Mouse (Mus musculus) neural tube, embryonic 15.5 days (tissue): ENCODE results near the gene Ptgds. TPM values are rescaled to one million over a fixed set of nuclear protein-coding genes. Genes with fewer than 3 reads are reported as not detected.

ENCODE experiments used
- ATAC-seq: fragments of 200-750 bp; cut with Nextera tagmentation; 2 replicates; pipeline ENCODE4 v1.8.0; 2017; ENCODE audit warnings: mild to moderate bottlenecking, moderate TSS enrichment, moderate library complexity; ENCODE audit not compliant: low FRiP score
- H3K27ac ChIP-seq: fragments of 300-500 bp; sonication (generic); replicated peaks from 2 replicates; pipeline ENCODE4 v1.5.1; 2015; ENCODE audit warnings: mild to moderate bottlenecking, inconsistent platforms
- H3K27me3 ChIP-seq: fragments of 300-500 bp; sonication (generic); replicated peaks from 2 replicates; pipeline ENCODE4 v1.6.1; 2015; ENCODE audit warnings: inconsistent platforms
- H3K36me3 ChIP-seq: fragments of 300-500 bp; sonication (generic); 2 replicates; pipeline ENCODE4 v1.6.1; 2015; ENCODE audit warnings: inconsistent platforms
- H3K4me1 ChIP-seq: fragments of 300-500 bp; sonication (generic); 2 replicates; pipeline ENCODE4 v1.6.1; 2015; ENCODE audit warnings: inconsistent platforms
- H3K4me2 ChIP-seq: fragments of 300-500 bp; sonication (generic); 2 replicates; pipeline ENCODE4 v1.6.1; 2015; ENCODE audit warnings: inconsistent platforms, mild to moderate bottlenecking, moderate library complexity
- H3K4me3 ChIP-seq: fragments of 300-500 bp; sonication (generic); replicated peaks from 2 replicates; pipeline ENCODE4 v1.5.1; 2015; ENCODE audit warnings: mild to moderate bottlenecking, inconsistent platforms
- H3K9ac ChIP-seq: fragments of 300-500 bp; sonication (generic); replicated peaks from 2 replicates; pipeline ENCODE4 v1.6.1; 2015; ENCODE audit warnings: mild to moderate bottlenecking, inconsistent platforms
- H3K9me3 ChIP-seq: fragments of 300-500 bp; sonication (generic); replicated peaks from 2 replicates; pipeline ENCODE4 v1.6.1; 2016; ENCODE audit warnings: inconsistent platforms
- WGBS: fragments of 180-500 bp; shearing (Covaris S2); methylation state at CpG from one replicate; pipeline ENCODE4 v1.1.7; 2015; ENCODE audit warnings: mixed read lengths; 5-methylcytosine and 5-hydroxymethylcytosine counted together
- polyA plus RNA-seq: library from polyadenylated mRNA; unstranded; fragments of >200 nt; fragmentation: Nextera tagmentation; extraction: Ambion mirVana; gene quantifications from 2 replicates; pipeline ENCODE4 v1.2.1, GENCODE M21; 2015

Ptgds gene
- polyA plus RNA-seq, 1 experiment from 2014 or later, result 116 TPM

DNA sequence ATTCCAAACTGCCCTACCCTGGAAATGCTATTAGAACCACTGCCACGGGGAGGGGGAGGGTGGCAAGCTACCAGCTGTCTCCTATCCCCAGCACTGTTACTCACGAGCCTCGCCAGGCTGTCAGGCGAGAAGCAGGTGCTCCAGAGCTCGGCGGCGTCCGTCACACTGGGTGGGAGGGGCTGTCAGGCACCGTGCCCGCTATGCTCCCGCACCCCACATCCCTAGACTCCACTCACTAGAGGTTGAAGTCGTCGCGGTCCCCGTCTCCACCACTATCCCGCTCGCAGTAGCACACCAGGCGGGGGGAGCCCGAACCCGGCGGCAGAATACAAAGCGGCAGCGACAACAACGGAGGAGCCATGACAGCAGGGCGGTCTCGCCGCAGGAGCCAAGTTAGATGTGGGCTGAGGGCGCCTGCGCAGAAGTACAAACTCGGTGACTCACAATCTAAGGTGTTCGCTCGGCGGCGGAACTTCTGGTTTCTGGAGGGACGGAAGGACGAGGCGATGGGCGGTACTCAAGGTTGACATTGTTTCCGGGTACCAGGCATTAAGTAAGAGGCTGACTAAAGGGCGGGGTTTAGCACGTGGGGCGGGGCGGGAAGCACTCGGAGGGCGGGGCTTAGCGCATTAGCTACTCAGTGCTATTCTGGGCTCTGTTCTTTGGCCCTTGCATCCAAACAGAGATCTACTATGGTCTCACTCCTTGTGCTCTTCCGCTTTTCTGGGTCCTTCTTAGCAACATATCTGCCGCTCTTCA is 9.1 kb downstream of the Ptgds start, which contains the start of gene Paxx:
TSS of gene Paxx (minus strand) at position 544 of the 759 bp plus-strand sequence.
- no peaks in the 10 kb centered on the region for H3K27me3 ChIP-seq
- peak within 1 kb of the TSS; percentile 90 for H3K4me2 ChIP-seq
- H3K27ac ChIP-seq, result peak within 1 kb of the TSS; percentile 97
- H3K36me3 ChIP-seq, result peaks cover 13% of the 10 kb centered on the region
- under 1% methylated on average over 48 of the region's 48 CpGs for WGBS
- H3K4me3 ChIP-seq, result peak within 1 kb of the TSS; percentile 83
- no peaks in the 10 kb centered on the region for H3K9me3 ChIP-seq
- peaks cover 26% of the 10 kb centered on the region for H3K4me1 ChIP-seq
- peak; percentile 91 for ATAC-seq
- peak within 1 kb of the TSS; percentile 78 for H3K9ac ChIP-seq

DNA sequence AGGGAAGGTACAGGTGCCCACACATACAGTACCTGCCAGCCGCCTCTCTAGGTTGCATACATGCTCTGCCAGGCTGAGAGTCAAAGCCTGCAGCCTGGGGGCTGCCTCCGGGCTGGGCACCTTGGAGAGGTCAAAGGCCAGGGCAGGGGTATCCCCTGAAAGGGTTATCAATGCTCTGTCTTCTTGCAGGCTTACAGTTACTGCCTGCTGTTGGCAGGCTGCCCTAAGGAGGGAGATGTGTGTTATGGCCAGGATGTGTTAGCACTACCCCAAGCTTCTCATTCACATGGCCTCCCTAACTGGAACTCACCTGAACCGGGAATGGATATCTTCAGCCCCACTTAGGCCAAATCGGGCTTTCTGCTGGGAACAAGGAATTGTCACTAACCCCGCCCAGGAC is 9.7 kb downstream of the Ptgds start:
- H3K9me3 ChIP-seq, result no peaks in the 10 kb centered on the region
- H3K9ac ChIP-seq, result peak overlapping the region; percentile 78
- peak overlapping the region; percentile 97 for H3K27ac ChIP-seq
- peak; percentile 21 for ATAC-seq
- H3K4me2 ChIP-seq, result peak overlapping the region; percentile 90
- WGBS, result 31% methylated on average over 5 of the region's 5 CpGs
- H3K36me3 ChIP-seq, result peaks cover 13% of the 10 kb centered on the region
- peaks cover 26% of the 10 kb centered on the region for H3K4me1 ChIP-seq
- no peaks in the 10 kb centered on the region for H3K27me3 ChIP-seq
- peak overlapping the region; percentile 83 for H3K4me3 ChIP-seq

DNA sequence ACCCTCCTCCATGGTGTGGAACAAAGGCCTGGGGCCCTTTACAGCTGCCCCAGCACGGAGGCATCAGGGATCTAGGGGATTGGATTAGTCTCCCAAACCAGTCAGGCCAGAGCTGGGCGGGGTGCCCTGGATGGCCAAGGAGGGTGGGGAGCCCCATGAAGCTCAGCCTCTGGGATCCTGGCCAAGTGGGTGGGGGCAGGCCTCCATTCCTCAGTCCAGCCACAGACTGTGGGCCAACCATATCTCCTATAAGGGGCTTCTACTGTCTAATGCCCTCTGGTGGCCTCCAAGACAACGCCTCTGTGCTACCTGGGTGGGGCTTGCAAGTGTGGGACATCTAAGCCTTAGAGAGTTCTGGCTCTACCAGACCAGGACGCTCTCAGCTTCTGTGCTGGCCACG is 10.9 kb downstream of the Ptgds start:
- ATAC-seq, result no peak
- peak overlapping the region; percentile 90 for H3K4me2 ChIP-seq
- 80% methylated on average over 5 of the region's 5 CpGs for WGBS
- no peak overlapping the region; the same call in 1 of the 2 replicates for H3K4me3 ChIP-seq
- H3K36me3 ChIP-seq, result peaks cover 13% of the 10 kb centered on the region
- no peaks in the 10 kb centered on the region for H3K27me3 ChIP-seq
- no peaks in the 10 kb centered on the region for H3K9me3 ChIP-seq
- H3K4me1 ChIP-seq, result peaks cover 26% of the 10 kb centered on the region
- no peak overlapping the region for H3K27ac ChIP-seq
- H3K9ac ChIP-seq, result 0 out of 2 replicates have a peak overlapping the region, but pooled peaks have one; percentile 78

DNA sequence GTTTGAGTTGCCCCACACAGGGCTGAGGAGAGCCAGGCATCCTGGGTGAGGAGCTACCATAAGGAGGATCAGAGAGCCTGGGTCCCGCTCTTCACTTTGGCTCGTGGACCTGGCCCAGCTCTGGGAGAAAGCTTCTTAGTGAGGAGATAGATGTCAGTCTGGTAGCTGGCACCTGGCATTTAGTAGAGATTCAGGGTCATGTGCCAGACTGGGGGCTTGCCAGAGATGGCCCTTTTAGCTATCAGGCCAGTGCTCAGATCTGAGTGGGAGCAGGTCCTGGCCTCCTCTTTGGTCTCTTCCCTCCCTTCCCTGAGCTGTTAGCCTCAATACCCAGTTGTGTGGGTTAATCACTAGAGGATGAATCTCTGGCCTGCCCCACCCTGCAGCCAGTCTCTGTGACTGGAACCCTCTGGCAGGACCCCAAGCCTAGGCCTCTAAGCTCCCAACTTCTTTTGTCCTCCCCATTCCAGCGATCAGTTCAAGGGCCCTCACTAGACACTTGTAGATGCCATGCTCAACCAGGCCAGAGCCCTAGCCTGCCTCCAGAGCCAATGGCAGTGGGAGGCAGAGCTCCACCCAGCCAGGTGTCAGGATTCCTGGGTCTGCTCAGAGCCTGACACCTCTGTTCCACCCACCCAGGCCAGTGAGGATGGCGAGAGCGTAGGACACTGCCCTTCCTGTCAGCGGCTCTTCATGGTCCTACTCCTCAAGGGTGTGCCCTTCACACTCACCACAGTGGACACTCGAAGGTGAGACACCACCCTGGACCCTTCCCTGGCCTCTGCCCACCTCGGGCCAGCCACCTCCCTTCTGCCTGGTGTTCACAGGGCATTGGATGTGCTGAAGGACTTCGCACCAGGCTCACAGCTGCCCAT is 12.6 kb downstream of the Ptgds start:
- H3K4me3 ChIP-seq, result no peak overlapping the region
- peaks cover 26% of the 10 kb centered on the region for H3K4me1 ChIP-seq
- H3K4me2 ChIP-seq, result no peak overlapping the region
- ATAC-seq, result no peak
- no peak overlapping the region for H3K27ac ChIP-seq
- 88% methylated on average over 9 of the region's 9 CpGs for WGBS
- H3K9me3 ChIP-seq, result no peaks in the 10 kb centered on the region
- peaks cover 13% of the 10 kb centered on the region for H3K36me3 ChIP-seq
- no peaks in the 10 kb centered on the region for H3K27me3 ChIP-seq
- H3K9ac ChIP-seq, result no peak overlapping the region

DNA sequence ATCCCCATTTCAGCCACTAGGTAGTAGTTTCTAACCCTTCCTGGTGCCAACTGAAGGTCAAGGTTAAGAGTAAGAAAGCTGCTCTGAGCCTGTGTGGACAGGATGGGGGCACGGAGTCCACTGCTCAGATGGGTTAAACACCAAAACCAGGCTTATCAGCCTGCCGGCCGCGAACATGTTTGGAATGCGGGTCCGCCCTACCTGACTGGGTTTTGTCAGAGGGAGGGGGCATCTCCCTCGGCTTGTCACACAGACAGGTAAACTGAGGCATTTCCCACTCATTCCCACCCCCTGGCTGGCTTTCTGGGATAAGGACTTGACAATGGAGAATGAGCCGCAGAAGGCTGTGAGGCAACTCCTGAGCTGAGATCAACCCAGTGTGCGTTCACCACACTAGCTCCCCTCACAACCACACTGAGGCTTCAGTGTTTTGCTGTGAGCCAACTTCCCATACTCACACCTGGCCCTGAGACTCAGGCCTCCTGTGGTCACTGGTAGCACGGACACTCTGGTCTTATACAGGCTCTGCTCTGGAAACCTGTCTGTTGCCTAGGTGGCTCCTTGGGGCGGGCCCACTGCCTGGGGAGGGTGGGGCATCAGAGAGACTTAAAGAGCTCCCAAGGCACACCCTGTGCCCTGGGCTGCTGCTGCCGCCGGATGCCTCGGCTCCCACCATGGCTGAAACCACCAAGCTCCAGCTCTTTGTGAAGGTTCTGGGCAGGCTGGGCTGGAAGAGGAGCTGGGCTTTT is 13.5 kb downstream of the Ptgds start, which contains the start of gene Clic3:
TSS of gene Clic3 (plus strand) at position 634 of the 749 bp plus-strand sequence.
- Histone ChIP-seq H3K9ac (no peak within 1 kb of the TSS), H3K27ac (no peak within 1 kb of the TSS), H3K4me1 (peaks cover 20% of the 10 kb centered on the region), H3K27me3 (no peaks in the 10 kb centered on the region), H3K36me3 (peaks cover 13% of the 10 kb centered on the region), H3K9me3 (no peaks in the 10 kb centered on the region), H3K4me2 (no peak within 1 kb of the TSS), H3K4me3 (no peak within 1 kb of the TSS)
- no peak for ATAC-seq
- WGBS, result 69% methylated on average over 14 of the region's 14 CpGs

DNA sequence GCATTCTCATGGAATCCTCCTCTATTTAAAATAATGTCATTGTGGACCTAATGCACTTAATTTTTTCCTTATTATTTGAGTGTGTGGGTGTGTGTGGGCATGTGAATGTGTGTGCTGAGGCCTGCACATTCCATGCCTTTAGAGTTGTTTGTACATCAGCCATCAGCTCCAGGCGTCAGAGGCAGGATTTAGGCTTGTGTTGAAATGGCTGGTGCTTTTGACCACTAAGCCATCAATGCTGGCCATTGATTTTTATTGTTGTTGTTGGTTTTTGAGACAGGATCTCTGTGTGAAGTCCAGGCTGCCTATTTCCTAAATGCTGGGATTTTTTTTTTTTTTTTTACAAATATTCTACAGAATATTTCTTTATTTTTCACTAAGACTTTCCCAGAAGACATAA is 16.9 kb downstream of the Ptgds start:
- no peak for ATAC-seq
- no peak overlapping the region for H3K9ac ChIP-seq
- H3K4me1 ChIP-seq, result no peaks in the 10 kb centered on the region
- 43% methylated on average over 1 of the region's 1 CpGs for WGBS
- H3K27ac ChIP-seq, result no peak overlapping the region
- H3K27me3 ChIP-seq, result no peaks in the 10 kb centered on the region
- H3K4me3 ChIP-seq, result no peak overlapping the region
- H3K9me3 ChIP-seq, result no peaks in the 10 kb centered on the region
- no peak overlapping the region for H3K4me2 ChIP-seq
- H3K36me3 ChIP-seq, result peaks cover 13% of the 10 kb centered on the region

DNA sequence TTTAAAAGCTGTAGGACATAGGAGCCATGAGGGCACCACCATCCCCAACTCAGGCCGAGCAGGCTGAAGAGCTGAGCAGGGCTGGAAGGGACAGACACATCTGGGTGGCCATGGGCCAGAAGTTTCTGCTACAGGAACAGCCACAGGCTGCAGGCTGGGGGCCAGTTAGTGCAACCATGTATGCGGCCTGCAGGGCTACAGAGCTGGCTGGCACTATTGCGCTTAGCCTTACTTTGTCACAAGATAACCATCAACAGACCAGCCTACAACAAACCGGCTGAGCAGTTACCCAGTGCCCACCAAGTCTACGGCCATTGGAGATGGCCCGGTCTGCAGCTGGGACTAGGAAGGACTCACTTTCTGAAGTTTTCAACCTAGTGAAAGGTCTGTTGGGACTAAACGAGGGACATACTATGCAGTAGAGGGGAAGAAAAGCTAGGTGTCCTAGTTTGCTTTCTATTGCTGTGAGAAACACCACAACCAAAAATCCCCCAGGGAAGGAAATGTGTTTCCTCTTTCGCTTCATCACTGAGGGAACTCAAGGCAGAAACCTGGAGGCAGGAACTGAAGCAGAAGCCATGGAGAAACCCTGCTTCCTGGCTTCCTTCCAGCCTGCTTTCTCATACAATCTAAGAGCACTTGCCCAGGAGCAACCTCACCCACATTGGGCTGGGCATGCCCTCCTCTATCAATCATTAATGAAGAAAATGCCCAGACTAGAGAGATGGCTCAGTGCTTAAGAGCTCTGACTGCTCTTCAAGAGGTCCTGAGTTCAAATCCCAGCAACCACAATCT is 18.8 kb downstream of the Ptgds start:
- Histone ChIP-seq H3K27ac (no peak overlapping the region), H3K4me3 (no peak overlapping the region), H3K9me3 (no peaks in the 10 kb centered on the region), H3K36me3 (peaks cover 27% of the 10 kb centered on the region), H3K27me3 (no peaks in the 10 kb centered on the region), H3K4me2 (no peak overlapping the region), H3K9ac (no peak overlapping the region), H3K4me1 (no peaks in the 10 kb centered on the region)
- 90% methylated on average over 8 of the region's 8 CpGs for WGBS
- ATAC-seq, result no peak

DNA sequence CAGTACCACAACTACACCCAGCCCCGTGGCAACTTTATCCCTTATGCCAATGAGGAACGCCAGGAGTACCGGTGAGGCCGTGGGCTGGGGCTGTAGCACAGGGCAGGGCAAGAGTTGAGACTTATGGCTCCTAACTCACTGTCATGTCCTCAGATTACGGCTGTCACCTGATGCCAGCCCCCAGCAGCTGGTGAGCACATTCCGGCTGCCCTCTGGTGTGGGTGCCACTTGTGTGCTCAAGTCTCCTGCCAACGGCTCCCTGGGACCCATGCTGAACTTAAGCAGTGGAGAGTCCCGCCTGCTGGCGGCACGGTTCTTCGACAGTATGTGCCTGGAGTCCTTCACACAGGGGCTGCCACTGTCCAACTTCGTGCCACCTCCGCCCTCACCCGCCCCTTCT is 27.2 kb downstream of the Ptgds start:
- Histone ChIP-seq H3K9ac (no peak overlapping the region), H3K9me3 (no peaks in the 10 kb centered on the region), H3K27ac (no peak overlapping the region), H3K4me2 (no peak overlapping the region), H3K4me1 (no peaks in the 10 kb centered on the region), H3K4me3 (no peak overlapping the region), H3K27me3 (no peaks in the 10 kb centered on the region), H3K36me3 (peaks cover 99% of the 10 kb centered on the region)
- 95% methylated on average over 14 of the region's 14 CpGs for WGBS
- ATAC-seq, result no peak

DNA sequence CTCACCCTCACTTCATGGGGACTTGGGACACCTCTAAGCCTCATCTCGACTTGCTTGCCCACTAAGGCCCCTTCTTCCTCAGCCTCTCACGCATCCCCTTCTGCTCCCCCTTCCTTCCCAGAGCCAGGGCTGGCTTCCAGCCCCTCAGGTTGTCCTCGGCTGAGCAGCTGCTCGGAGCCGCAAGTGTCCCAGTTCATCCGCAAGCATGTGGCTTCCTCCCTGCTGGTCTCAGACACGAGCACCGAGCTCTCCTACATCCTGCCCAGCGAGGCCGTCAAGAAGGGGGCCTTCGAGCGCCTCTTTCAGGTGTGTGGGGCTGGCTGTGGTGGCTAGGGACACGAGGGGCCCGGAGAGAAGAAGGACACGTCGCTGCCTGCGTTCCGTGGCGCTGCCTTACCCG is 28.8 kb downstream of the Ptgds start:
- Histone ChIP-seq H3K27me3 (no peaks in the 10 kb centered on the region), H3K27ac (no peak overlapping the region), H3K4me1 (no peaks in the 10 kb centered on the region), H3K9ac (no peak overlapping the region), H3K9me3 (no peaks in the 10 kb centered on the region), H3K4me2 (no peak overlapping the region), H3K4me3 (no peak overlapping the region), H3K36me3 (peaks cover 98% of the 10 kb centered on the region)
- no peak for ATAC-seq
- WGBS, result 93% methylated on average over 20 of the region's 20 CpGs

DNA sequence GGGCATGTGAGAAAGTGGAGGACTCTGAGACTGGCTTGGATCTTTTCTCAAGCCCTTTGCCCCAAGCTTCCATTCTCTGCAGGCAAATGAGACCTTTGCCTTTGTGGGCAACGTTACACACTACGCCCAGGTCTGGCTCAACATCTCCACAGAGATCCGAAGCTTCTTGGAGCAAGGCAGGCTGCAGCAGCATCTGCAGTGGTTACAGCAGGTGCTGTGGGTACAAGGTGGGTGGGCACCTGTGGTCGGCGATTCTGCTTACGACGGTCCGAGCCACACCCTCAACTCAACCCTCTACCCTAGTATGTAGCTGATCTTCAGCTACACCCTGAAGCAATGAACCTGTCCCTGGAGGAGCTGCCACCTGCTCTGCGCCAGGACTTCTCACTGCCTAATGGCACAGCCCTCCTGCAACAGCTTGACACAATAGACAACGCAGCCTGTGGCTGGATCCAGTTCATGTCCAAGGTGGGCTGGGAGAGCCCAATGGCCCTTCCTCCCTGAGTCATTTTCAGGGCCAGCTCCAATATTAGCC is 33.5 kb downstream of the Ptgds start:
- no peak for ATAC-seq

More for the DNA sequence above, 33.5 kb downstream of the Ptgds start:
- H3K27me3 ChIP-seq, result no peaks in the 10 kb centered on the region
- H3K27ac ChIP-seq, result no peak overlapping the region
- H3K4me1 ChIP-seq, result peaks cover 10% of the 10 kb centered on the region
- WGBS, result 94% methylated on average over 10 of the region's 10 CpGs
- H3K4me3 ChIP-seq, result no peak overlapping the region
- no peak overlapping the region for H3K9ac ChIP-seq
- peaks cover 83% of the 10 kb centered on the region for H3K36me3 ChIP-seq
- H3K9me3 ChIP-seq, result no peaks in the 10 kb centered on the region
- H3K4me2 ChIP-seq, result no peak overlapping the region
